Mouse (Mus musculus) heart, embryonic 14.5 days (tissue): Measurements from ENCODE around the gene Syt12. TPM values are rescaled to one million over a fixed set of nuclear protein-coding genes. Genes with fewer than 3 reads are reported as not detected.
A peak's percentile ranks its signal among the peaks of the same experiment; 100 is the strongest.

ENCODE experiments used
- ATAC-seq: fragments of 200-750 bp; cut with Nextera tagmentation; 2 replicates; pipeline ENCODE4 v1.8.0; 2017; ENCODE audit warnings: low read depth, moderate TSS enrichment; ENCODE audit not compliant: insufficient number of reproducible peaks, insufficient read depth, low FRiP score
- H3K27ac ChIP-seq, 2 experiments: fragments of 200-500 bp in 1 of 2; fragments of 300-500 bp in 1 of 2; sonication (generic) in 1 of 2; replicated peaks in 1 of 2; 2 replicates each; pipeline ENCODE4 v1.5.1; 2012 to 2014; ENCODE audit warnings: low read depth in 2 of 2, low read length in 2 of 2, control low read depth in 1 of 2, mild to moderate bottlenecking in 1 of 2, mixed read lengths in 1 of 2; ENCODE audit not compliant: control insufficient read depth in 1 of 2, insufficient read depth in 1 of 2
- H3K27me3 ChIP-seq: fragments of 300-500 bp; sonication (generic); 2 replicates; pipeline ENCODE4 v1.6.1; 2014; ENCODE audit warnings: mild to moderate bottlenecking, low read length, control low read depth; ENCODE audit not compliant: control insufficient read depth, insufficient read depth
- H3K36me3 ChIP-seq: fragments of 300-500 bp; sonication (generic); 2 replicates; pipeline ENCODE4 v1.6.1; 2014; ENCODE audit warnings: mild to moderate bottlenecking, control low read depth, low read length, mixed read lengths; ENCODE audit not compliant: control insufficient read depth, insufficient read depth
- H3K4me1 ChIP-seq, 2 experiments: fragments of 200-500 bp in 1 of 2; fragments of 300-500 bp in 1 of 2; sonication (generic) in 1 of 2; 2 replicates each; pipeline ENCODE4 v1.6.1; 2012 to 2014; ENCODE audit warnings: low read length in 2 of 2, control low read depth in 1 of 2, mixed read lengths in 1 of 2; ENCODE audit not compliant: control insufficient read depth in 2 of 2, insufficient read depth in 2 of 2
- H3K4me2 ChIP-seq: fragments of 300-500 bp; sonication (generic); 2 replicates; pipeline ENCODE4 v1.6.1; 2014; ENCODE audit warnings: mild to moderate bottlenecking, low read length
- H3K4me3 ChIP-seq, 2 experiments: fragments of 200-500 bp in 1 of 2; fragments of 300-500 bp in 1 of 2; sonication (generic) in 1 of 2; 2 replicates each; pipeline ENCODE4 v1.5.1; 2012 to 2014; ENCODE audit warnings: low read length in 2 of 2, mild to moderate bottlenecking in 2 of 2, control low read depth in 1 of 2, low read depth in 1 of 2, moderate library complexity in 1 of 2; ENCODE audit not compliant: control insufficient read depth in 1 of 2, insufficient read depth in 1 of 2
- H3K9ac ChIP-seq: fragments of 300-500 bp; sonication (generic); 2 replicates; pipeline ENCODE4 v1.6.1; 2014; ENCODE audit warnings: mild to moderate bottlenecking, low read length
- H3K9me3 ChIP-seq: fragments of 300-500 bp; sonication (generic); 2 replicates; pipeline ENCODE4 v1.6.1; 2016; ENCODE audit warnings: low read length, control low read depth; ENCODE audit not compliant: control insufficient read depth
- WGBS: fragments of 180-500 bp; shearing (Covaris S2); extraction: QIAGEN DNeasy Blood & Tissue Kit; methylation state at CpG from one replicate; pipeline ENCODE4 v1.1.7; 2014; 5-methylcytosine and 5-hydroxymethylcytosine counted together
- polyA plus RNA-seq: library from polyadenylated mRNA; unstranded; fragments of >200 nt; fragmentation: Nextera tagmentation; extraction: Ambion mirVana; gene quantifications from 2 replicates; pipeline ENCODE4 v1.2.1, GENCODE M21; 2014

The Syt12 gene
- polyA plus RNA-seq, 1 experiment from 2014 or later: 0.95 TPM

- no peak overlapping the region for H3K4me2 ChIP-seq
- WGBS: 90% methylated on average over 5 of the region's 5 CpGs
- peaks cover 8% of the 10 kb centered on the region for H3K36me3 ChIP-seq
- peaks cover 0 to 5% of the 10 kb centered on the region in 2 experiments; a peak in 2 of 4 replicates for H3K4me1 ChIP-seq
- no peak overlapping the region for H3K4me3 ChIP-seq
- H3K27me3 ChIP-seq: no peaks in the 10 kb centered on the region
- no peak overlapping the region for H3K9ac ChIP-seq
- H3K9me3 ChIP-seq: no peaks in the 10 kb centered on the region
- H3K27ac ChIP-seq: no peak overlapping the region
- no peak for ATAC-seq
Measured at GRCm38 (mm10) chr19:4419711-4420110, 57.5 kb downstream of the Syt12 start.

- H3K4me3 ChIP-seq: no peak overlapping the region
- no peaks in the 10 kb centered on the region for H3K27me3 ChIP-seq
- H3K4me2 ChIP-seq: no peak overlapping the region
Measured at GRCm38 (mm10) chr19:4417713-4418112, 59.5 kb downstream of the Syt12 start.

GRCm38 (mm10) chr19:4417183-4417582 lies 60.1 kb downstream of the Syt12 start:
- H3K9me3 ChIP-seq: no peaks in the 10 kb centered on the region
- H3K36me3 ChIP-seq: no peaks in the 10 kb centered on the region
- H3K4me1 ChIP-seq: peaks cover 0 to 5% of the 10 kb centered on the region in 2 experiments; a peak in 2 of 4 replicates
- no peak for ATAC-seq
- 3% methylated on average over 1 of the region's 1 CpGs for whole genome bisulfite sequencing
- H3K27ac ChIP-seq: no peak overlapping the region
- H3K27me3 ChIP-seq: no peaks in the 10 kb centered on the region
- no peak overlapping the region for H3K4me3 ChIP-seq
- H3K9ac ChIP-seq: no peak overlapping the region
- no peak overlapping the region for H3K4me2 ChIP-seq

More at GRCm38 (mm10) chr19:4417713-4418112, 59.5 kb downstream of the Syt12 start:
- Histone ChIP-seq H3K36me3 (no peaks in the 10 kb centered on the region), H3K9ac (no peak overlapping the region), H3K27ac (no peak overlapping the region), H3K4me1 (peaks cover 0 to 5% of the 10 kb centered on the region in 2 experiments; a peak in 2 of 4 replicates), H3K9me3 (no peaks in the 10 kb centered on the region)
- no peak for ATAC-seq

- H3K9me3 ChIP-seq: no peaks in the 10 kb centered on the region
- no peaks in the 10 kb centered on the region for H3K36me3 ChIP-seq
- no peak overlapping the region for H3K4me2 ChIP-seq
- no peak overlapping the region for H3K4me3 ChIP-seq
- no peak overlapping the region for H3K27ac ChIP-seq
- H3K27me3 ChIP-seq: no peaks in the 10 kb centered on the region
- H3K4me1 ChIP-seq: peaks cover 0 to 5% of the 10 kb centered on the region in 2 experiments; a peak in 2 of 4 replicates
- 70% methylated on average over 1 of the region's 1 CpGs for WGBS
- H3K9ac ChIP-seq: no peak overlapping the region
- ATAC-seq: no peak
Measured at GRCm38 (mm10) chr19:4414631-4415030, 62.6 kb downstream of the Syt12 start.

- 56% methylated on average over 2 of the region's 2 CpGs for WGBS
- H3K27ac ChIP-seq: no peak overlapping the region
- H3K27me3 ChIP-seq: no peaks in the 10 kb centered on the region
- H3K9ac ChIP-seq: no peak overlapping the region
- H3K36me3 ChIP-seq: no peaks in the 10 kb centered on the region
- H3K4me3 ChIP-seq: no peak overlapping the region
- H3K4me2 ChIP-seq: no peak overlapping the region
- H3K9me3 ChIP-seq: no peaks in the 10 kb centered on the region
- H3K4me1 ChIP-seq: no peaks in the 10 kb centered on the region
- ATAC-seq: no peak
Measured at GRCm38 (mm10) chr19:4409062-4409461, 68.2 kb downstream of the Syt12 start.

GRCm38 (mm10) chr19:4404840-4405239 lies 72.4 kb downstream of the Syt12 start:
- WGBS: 79% methylated on average over 2 of the region's 2 CpGs
- ATAC-seq: no peak

GRCm38 (mm10) chr19:4398959-4399358 lies 78.3 kb downstream of the Syt12 start:
- Histone ChIP-seq H3K36me3 (no peaks in the 10 kb centered on the region), H3K4me2 (peak overlapping the region; percentile 93), H3K27me3 (no peaks in the 10 kb centered on the region), H3K27ac (no peak overlapping the region), H3K9me3 (no peaks in the 10 kb centered on the region), H3K4me3 (peak overlapping the region in 1 of 2 experiments; percentile 97; a peak in 1 of 4 replicates), H3K9ac (no peak overlapping the region), H3K4me1 (peaks cover 2 to 10% of the 10 kb centered on the region in 2 experiments)
- ATAC-seq: no peak
- 70% methylated on average over 4 of the region's 4 CpGs for WGBS

More at GRCm38 (mm10) chr19:4404840-4405239, 72.4 kb downstream of the Syt12 start:
- no peaks in the 10 kb centered on the region for H3K27me3 ChIP-seq
- H3K4me1 ChIP-seq: no peaks in the 10 kb centered on the region
- H3K27ac ChIP-seq: no peak overlapping the region
- no peaks in the 10 kb centered on the region for H3K9me3 ChIP-seq
- H3K4me2 ChIP-seq: no peak overlapping the region
- no peak overlapping the region for H3K4me3 ChIP-seq
- H3K36me3 ChIP-seq: no peaks in the 10 kb centered on the region
- no peak overlapping the region for H3K9ac ChIP-seq

GRCm38 (mm10) chr19:4398630-4398948 lies 78.7 kb downstream of the Syt12 start:
- Histone ChIP-seq H3K27ac (peak overlapping the region in 1 of 2 experiments; percentile 91; a peak in 2 of 4 replicates), H3K4me1 (peaks cover 2 to 10% of the 10 kb centered on the region in 2 experiments), H3K4me2 (peak overlapping the region; percentile 93), H3K36me3 (peaks cover 2% of the 10 kb centered on the region), H3K9ac (peak overlapping the region; percentile 83), H3K4me3 (peak overlapping the region; percentile 68 to 97), H3K27me3 (no peaks in the 10 kb centered on the region), H3K9me3 (no peaks in the 10 kb centered on the region)
- ATAC-seq: no peak
- 33% methylated on average over 8 of the region's 8 CpGs for WGBS
